Mouse (Mus musculus): ENCODE results near the gene Rabif. TPM values are rescaled to one million over a fixed set of nuclear protein-coding genes. Genes with fewer than 3 reads are reported as not detected.
A peak's percentile ranks its signal among the peaks of the same experiment; 100 is the strongest.
"Not testable (repeated sequence)": the region's sequence is repeated elsewhere in the genome, so short reads cannot be mapped to it uniquely, and the experiment has no call there.

Rabif gene
- polyA plus RNA-seq, 1 experiment from 2014 or later: 78.5 TPM

DNA sequence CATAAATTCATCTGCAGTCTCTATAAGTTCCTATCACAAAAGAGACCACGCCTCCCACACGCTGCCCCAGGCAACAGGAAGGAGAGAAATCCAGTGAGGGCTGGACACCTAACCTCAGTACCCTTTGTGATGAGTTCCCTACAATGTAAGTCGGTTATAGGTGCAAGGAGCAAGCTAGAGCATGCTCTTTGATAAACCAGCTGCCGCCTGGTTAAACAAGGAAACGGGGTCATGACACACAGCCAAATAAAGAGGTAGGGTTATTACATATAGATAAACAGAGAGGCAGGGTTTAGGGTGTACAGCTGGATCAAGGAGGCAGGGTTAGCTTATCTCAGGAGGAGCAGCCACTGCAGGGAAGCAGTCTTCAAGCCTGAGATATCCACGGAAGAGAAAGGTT is 32.3 kb downstream of the Rabif start:
- Histone ChIP-seq H3K4me3 (ENCODE audit: low read depth, low read length) (no peak overlapping the region), H3K4me1 (ENCODE audit: control insufficient read depth, insufficient read depth, low read length) (no peaks in the 10 kb centered on the region), H3K36me3 (ENCODE audit: control insufficient read depth, insufficient read depth, low read length) (no peaks in the 10 kb centered on the region), H3K9me3 (replicated peaks; ENCODE audit: control insufficient read depth, low read length, poor library complexity, severe bottlenecking) (no peaks in the 10 kb centered on the region), H3K27ac (ENCODE audit: low read length) (no peak overlapping the region), H3K4me2 (ENCODE audit: low read length) (no peak overlapping the region), H3K27me3 (ENCODE audit: control insufficient read depth, insufficient read depth, low read depth, low read length) (no peaks in the 10 kb centered on the region), H3K9ac (ENCODE audit: low read depth, low read length) (no peak overlapping the region)
- no peak for ATAC-seq
- WGBS: 81% methylated on average over 6 of the region's 6 CpGs

DNA sequence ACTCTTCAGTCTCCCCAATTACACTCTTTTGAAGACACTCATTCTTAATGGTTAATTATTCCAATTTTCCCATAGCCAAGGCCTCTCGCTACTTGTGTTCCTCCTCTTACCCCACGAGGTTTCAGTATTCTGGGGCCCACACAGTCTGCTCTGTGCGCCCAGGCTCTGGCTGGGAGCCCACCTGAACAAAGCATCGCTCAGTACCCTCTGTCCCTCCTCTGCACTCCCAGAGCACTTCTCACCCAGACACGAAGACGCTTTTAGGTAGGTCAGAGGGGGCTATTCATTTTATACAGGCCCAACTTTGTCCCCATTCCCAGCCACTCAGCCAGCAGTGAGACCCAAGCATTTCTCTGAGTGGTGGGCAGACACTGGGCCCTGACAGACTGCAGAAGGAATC is 36.2 kb downstream of the Rabif start:
- WGBS: 80% methylated on average over 6 of the region's 6 CpGs
- Histone ChIP-seq H3K27me3 (ENCODE audit: control insufficient read depth, insufficient read depth, low read depth, low read length) (no peaks in the 10 kb centered on the region), H3K4me2 (ENCODE audit: low read length) (no peak overlapping the region), H3K9ac (ENCODE audit: low read depth, low read length) (no peak overlapping the region), H3K9me3 (replicated peaks; ENCODE audit: control insufficient read depth, low read length, poor library complexity, severe bottlenecking) (no peaks in the 10 kb centered on the region), H3K4me1 (ENCODE audit: control insufficient read depth, insufficient read depth, low read length) (no peaks in the 10 kb centered on the region), H3K4me3 (ENCODE audit: low read depth, low read length) (no peak overlapping the region), H3K27ac (ENCODE audit: low read length) (no peak overlapping the region), H3K36me3 (ENCODE audit: control insufficient read depth, insufficient read depth, low read length) (no peaks in the 10 kb centered on the region)
- ATAC-seq: peak; percentile 71; the same call in 1 of the 2 replicates

DNA sequence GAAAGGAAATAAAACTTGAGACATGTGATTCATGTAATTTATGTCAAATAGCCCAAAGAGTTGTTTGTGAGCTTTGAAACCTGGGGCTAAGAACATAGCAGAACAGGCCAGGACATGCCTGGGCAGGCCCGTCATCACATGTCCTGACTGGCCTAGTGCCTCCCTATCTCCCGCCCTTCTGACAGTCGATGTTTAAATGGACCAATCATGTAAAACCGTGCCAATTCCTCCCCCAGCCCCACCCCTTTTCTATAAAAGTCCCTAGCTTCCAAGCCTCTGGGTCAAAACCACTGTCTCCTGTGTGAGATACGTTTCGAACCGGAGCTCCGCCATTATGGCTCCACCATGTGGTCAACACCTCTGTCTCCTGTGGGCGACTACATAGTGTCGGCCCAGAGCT is 39.3 kb downstream of the Rabif start:
- H3K27me3 ChIP-seq (ENCODE audit: control insufficient read depth, insufficient read depth, low read depth, low read length); H3K9me3 ChIP-seq (replicated peaks; ENCODE audit: control insufficient read depth, low read length, poor library complexity, severe bottlenecking); H3K4me2 ChIP-seq (ENCODE audit: low read length); ATAC-seq; H3K4me3 ChIP-seq (ENCODE audit: low read depth, low read length); H3K4me1 ChIP-seq (ENCODE audit: control insufficient read depth, insufficient read depth, low read length); H3K27ac ChIP-seq (ENCODE audit: low read length); H3K9ac ChIP-seq (ENCODE audit: low read depth, low read length); H3K36me3 ChIP-seq (ENCODE audit: control insufficient read depth, insufficient read depth, low read length): not testable (repeated sequence)
- 92% methylated on average over 10 of the region's 10 CpGs for WGBS

DNA sequence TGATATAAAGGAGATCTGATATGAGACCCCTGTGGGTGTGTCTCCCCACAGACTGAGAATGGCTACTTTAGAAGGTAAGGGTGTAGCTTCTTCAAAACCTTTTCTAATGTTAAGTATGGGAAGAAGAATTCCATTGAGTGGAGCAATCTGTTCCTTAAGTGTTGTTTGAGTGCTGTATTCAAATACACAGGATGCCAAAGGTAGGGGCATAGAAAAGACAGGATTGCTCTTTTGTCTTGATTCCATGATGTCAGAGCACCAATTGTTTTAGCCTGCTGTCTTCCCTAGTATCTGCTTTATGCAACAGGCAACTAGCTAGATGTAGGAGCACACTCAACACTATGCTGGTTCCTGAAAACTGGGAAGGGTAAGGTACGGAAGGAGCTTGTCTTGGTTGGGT is 40.6 kb downstream of the Rabif start:
- Histone ChIP-seq H3K9ac (ENCODE audit: low read depth, low read length) (no peak overlapping the region), H3K4me2 (ENCODE audit: low read length) (no peak overlapping the region), H3K4me1 (ENCODE audit: control insufficient read depth, insufficient read depth, low read length) (no peaks in the 10 kb centered on the region), H3K27me3 (ENCODE audit: control insufficient read depth, insufficient read depth, low read depth, low read length) (no peaks in the 10 kb centered on the region), H3K4me3 (ENCODE audit: low read depth, low read length) (no peak overlapping the region), H3K36me3 (ENCODE audit: control insufficient read depth, insufficient read depth, low read length) (no peaks in the 10 kb centered on the region), H3K9me3 (replicated peaks; ENCODE audit: control insufficient read depth, low read length, poor library complexity, severe bottlenecking) (no peaks in the 10 kb centered on the region), H3K27ac (ENCODE audit: low read length) (no peak overlapping the region)
- ATAC-seq: no peak
- WGBS: 97% methylated on average over 1 of the region's 1 CpGs

DNA sequence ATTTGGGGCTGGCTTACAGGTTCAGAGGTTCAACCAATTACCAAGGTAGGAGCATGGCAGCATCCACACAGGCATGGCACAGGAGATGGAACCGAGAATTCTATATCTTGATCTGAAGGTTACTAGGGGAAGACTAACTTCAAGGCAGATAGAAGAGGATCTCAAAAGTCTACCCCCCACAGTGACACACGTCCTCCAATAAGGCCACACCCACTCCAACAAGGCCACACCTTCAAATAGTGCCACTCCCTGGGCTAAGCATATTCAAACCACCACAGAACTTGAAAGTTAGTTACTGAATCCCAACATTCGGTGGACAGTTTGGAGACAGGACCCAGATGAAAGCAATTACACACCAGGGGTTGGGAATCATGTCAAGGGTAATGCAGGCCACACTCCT is 41.1 kb downstream of the Rabif start:
- Histone ChIP-seq H3K36me3 (ENCODE audit: control insufficient read depth, insufficient read depth, low read length) (no peaks in the 10 kb centered on the region), H3K27ac (ENCODE audit: low read length) (no peak overlapping the region), H3K4me1 (ENCODE audit: control insufficient read depth, insufficient read depth, low read length) (no peaks in the 10 kb centered on the region), H3K9me3 (replicated peaks; ENCODE audit: control insufficient read depth, low read length, poor library complexity, severe bottlenecking) (no peaks in the 10 kb centered on the region), H3K4me3 (ENCODE audit: low read depth, low read length) (no peak overlapping the region), H3K27me3 (ENCODE audit: control insufficient read depth, insufficient read depth, low read depth, low read length) (no peaks in the 10 kb centered on the region), H3K9ac (ENCODE audit: low read depth, low read length) (no peak overlapping the region), H3K4me2 (ENCODE audit: low read length) (no peak overlapping the region)
- no peak for ATAC-seq
- 83% methylated on average over 3 of the region's 3 CpGs for WGBS

DNA sequence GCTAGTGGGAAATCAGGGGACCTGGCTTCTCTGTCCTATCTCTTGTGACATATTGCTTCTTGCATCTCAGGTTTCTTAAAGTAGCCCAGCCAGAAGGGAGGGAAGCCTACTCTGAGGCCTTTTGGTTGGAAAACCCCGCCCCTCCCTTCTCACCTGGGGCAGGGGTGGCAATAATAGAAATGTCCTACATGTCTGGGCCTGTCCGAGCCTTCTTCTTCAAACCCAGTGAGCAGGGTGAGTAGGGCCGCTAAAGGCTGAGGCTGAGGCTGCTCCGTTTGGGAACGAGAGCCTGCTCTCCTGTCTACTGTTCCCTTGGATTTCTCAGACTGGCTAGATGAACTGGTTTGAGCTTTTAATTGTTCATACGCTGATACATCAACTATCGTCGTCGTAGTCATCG is 46.2 kb downstream of the Rabif start:
- no peak overlapping the region for H3K9ac ChIP-seq (ENCODE audit: low read depth, low read length)
- H3K27ac ChIP-seq (ENCODE audit: low read length): no peak overlapping the region
- no peak overlapping the region for H3K4me3 ChIP-seq (ENCODE audit: low read depth, low read length)
- H3K4me2 ChIP-seq (ENCODE audit: low read length): no peak overlapping the region
- WGBS: 91% methylated on average over 10 of the region's 10 CpGs
- no peak for ATAC-seq
- no peaks in the 10 kb centered on the region; the same call in 1 of the 2 replicates for H3K9me3 ChIP-seq (replicated peaks; ENCODE audit: control insufficient read depth, low read length, poor library complexity, severe bottlenecking)
- H3K36me3 ChIP-seq (ENCODE audit: control insufficient read depth, insufficient read depth, low read length): no peaks in the 10 kb centered on the region
- no peaks in the 10 kb centered on the region for H3K27me3 ChIP-seq (ENCODE audit: control insufficient read depth, insufficient read depth, low read depth, low read length)
- H3K4me1 ChIP-seq (ENCODE audit: control insufficient read depth, insufficient read depth, low read length): no peaks in the 10 kb centered on the region

DNA sequence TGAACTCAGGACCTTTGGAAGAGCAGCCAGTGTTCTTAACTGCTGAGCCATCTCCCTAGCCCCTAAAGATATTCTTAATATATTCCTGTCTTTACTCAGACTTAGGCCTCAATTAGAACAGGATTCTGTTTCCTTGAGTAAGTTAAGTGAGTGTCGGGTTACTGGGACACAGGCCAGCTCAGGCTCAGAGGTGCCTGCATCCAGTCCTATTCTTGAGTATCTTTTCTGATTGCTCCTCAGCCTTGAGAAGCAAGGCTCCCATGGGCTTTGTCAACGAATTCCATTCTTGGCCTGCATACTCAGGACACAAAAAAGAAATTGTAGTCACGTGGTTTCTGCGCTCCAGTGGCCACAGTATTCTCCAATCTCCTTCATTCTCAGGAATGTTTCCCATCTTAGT is 53.8 kb downstream of the Rabif start:
- Histone ChIP-seq H3K27me3 (ENCODE audit: control insufficient read depth, insufficient read depth, low read depth, low read length) (no peaks in the 10 kb centered on the region), H3K9ac (ENCODE audit: low read depth, low read length) (no peak overlapping the region), H3K36me3 (ENCODE audit: control insufficient read depth, insufficient read depth, low read length) (no peaks in the 10 kb centered on the region), H3K9me3 (replicated peaks; ENCODE audit: control insufficient read depth, low read length, poor library complexity, severe bottlenecking) (no peaks in the 10 kb centered on the region; the same call in 1 of the 2 replicates), H3K4me3 (ENCODE audit: low read depth, low read length) (no peak overlapping the region), H3K4me1 (ENCODE audit: control insufficient read depth, insufficient read depth, low read length) (no peaks in the 10 kb centered on the region), H3K4me2 (ENCODE audit: low read length) (no peak overlapping the region), H3K27ac (ENCODE audit: low read length) (no peak overlapping the region)
- ATAC-seq: no peak
- 71% methylated on average over 4 of the region's 4 CpGs for WGBS

DNA sequence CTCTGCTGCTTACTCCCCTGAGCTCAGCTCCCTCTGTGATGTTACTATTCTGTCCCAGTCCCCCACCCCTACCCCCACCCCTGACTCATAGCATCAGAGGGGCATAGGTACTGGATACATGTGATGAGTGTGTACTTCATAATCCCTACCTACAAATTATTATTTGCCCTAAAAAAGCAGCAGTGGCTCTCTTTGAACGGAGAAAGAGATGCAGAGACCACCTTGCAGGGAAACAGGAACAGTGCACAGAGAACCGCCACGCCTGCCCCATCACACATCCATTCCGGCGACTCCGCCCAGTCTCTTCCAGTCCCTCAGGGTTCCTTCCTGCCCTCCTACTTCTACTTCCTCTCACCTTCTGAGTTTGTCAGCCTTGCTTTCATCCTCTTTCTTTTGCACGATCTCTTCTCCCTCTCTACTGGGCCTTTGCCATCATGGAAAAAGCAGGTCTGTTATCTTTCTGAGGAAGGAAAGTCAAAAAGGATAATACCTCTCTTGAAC is 55.2 kb downstream of the Rabif start, which contains the start of gene Mgat4e:
TSS of gene Mgat4e (minus strand) at position 51 of the 501 bp plus-strand sequence.
- Histone ChIP-seq H3K36me3 (ENCODE audit: control insufficient read depth, insufficient read depth, low read length) (no peaks in the 10 kb centered on the region), H3K4me3 (ENCODE audit: low read depth, low read length) (no peak within 1 kb of the TSS), H3K4me2 (ENCODE audit: low read length) (no peak within 1 kb of the TSS), H3K9me3 (replicated peaks; ENCODE audit: control insufficient read depth, low read length, poor library complexity, severe bottlenecking) (no peaks in the 10 kb centered on the region; the same call in 1 of the 2 replicates), H3K27me3 (ENCODE audit: control insufficient read depth, insufficient read depth, low read depth, low read length) (no peaks in the 10 kb centered on the region), H3K27ac (ENCODE audit: low read length) (no peak within 1 kb of the TSS), H3K9ac (ENCODE audit: low read depth, low read length) (no peak within 1 kb of the TSS), H3K4me1 (ENCODE audit: control insufficient read depth, insufficient read depth, low read length) (no peaks in the 10 kb centered on the region)
- 55% methylated on average over 7 of the region's 7 CpGs for WGBS
- ATAC-seq: no peak

DNA sequence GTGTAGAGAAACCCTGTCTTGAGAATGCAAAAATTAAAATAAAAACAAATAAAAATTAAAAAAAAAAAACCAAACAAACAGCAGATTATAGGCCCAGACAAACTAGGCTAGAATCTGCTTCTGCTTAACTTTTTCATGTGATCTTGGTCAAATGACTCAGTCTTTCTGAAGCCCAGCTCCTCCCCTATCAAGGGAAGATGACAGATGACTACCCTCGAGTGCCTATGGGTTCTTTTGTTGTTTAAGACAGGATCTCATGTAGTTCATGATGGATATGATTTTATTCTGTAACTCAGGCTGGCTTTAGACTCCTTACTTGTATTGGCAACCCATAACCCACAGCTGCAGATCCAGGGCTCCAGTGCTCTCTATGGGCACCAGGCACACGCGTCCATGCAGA is 57.4 kb downstream of the Rabif start:
- Histone ChIP-seq H3K36me3 (ENCODE audit: control insufficient read depth, insufficient read depth, low read length) (no peaks in the 10 kb centered on the region), H3K27me3 (ENCODE audit: control insufficient read depth, insufficient read depth, low read depth, low read length) (no peaks in the 10 kb centered on the region), H3K4me2 (ENCODE audit: low read length) (no peak overlapping the region), H3K27ac (ENCODE audit: low read length) (no peak overlapping the region), H3K9ac (ENCODE audit: low read depth, low read length) (no peak overlapping the region), H3K4me3 (ENCODE audit: low read depth, low read length) (no peak overlapping the region), H3K4me1 (ENCODE audit: control insufficient read depth, insufficient read depth, low read length) (no peaks in the 10 kb centered on the region), H3K9me3 (replicated peaks; ENCODE audit: control insufficient read depth, low read length, poor library complexity, severe bottlenecking) (no peaks in the 10 kb centered on the region)
- 82% methylated on average over 3 of the region's 3 CpGs for WGBS
- no peak for ATAC-seq
